Mouse (Mus musculus) liver, postnatal 0 days (tissue): ENCODE measurements around the gene Ugt1a7c.

ENCODE experiments used
- CTCF ChIP-seq: sonication (generic); IDR thresholded peaks from 2 replicates; pipeline ENCODE4 v1.5.1; 2016; ENCODE audit warnings: antibody characterized with exemption, low read depth
- EP300 ChIP-seq: IDR thresholded peaks from 2 replicates; pipeline ENCODE4 v1.6.1; 2016; ENCODE audit warnings: antibody characterized with exemption, low read depth, mild to moderate bottlenecking

GRCm38 (mm10) chr1:88235046-88235893, 140.4 kb downstream of the Ugt1a7c start:
- TF ChIP-seq CTCF (no peak), EP300 (no peak)
